Mouse (Mus musculus) embryo, embryonic 10.5 days (tissue): Measurements from ENCODE around the gene Stk11ip.

ENCODE experiments used
- DNase-seq: peaks from one replicate; pipeline ENCODE4 v3.0.0-alpha.2; 2015; ENCODE audit warnings: low spot score

The Stk11ip gene

GRCm38 (mm10) chr1:75572776-75573175 is 51.4 kb downstream of the Stk11ip start:
- no peak for DNase-seq

GRCm38 (mm10) chr1:75573715-75574114 is 52.4 kb downstream of the Stk11ip start:
- no peak for DNase-seq

- DNase-seq, result no peak
Measured at GRCm38 (mm10) chr1:75574476-75575310, 53.4 kb downstream of the Stk11ip start.

GRCm38 (mm10) chr1:75581936-75582624 is 60.8 kb downstream of the Stk11ip start:
- DNase-seq, result peak; percentile 24

GRCm38 (mm10) chr1:75582625-75582956 is 61.3 kb downstream of the Stk11ip start:
- no peak for DNase-seq

GRCm38 (mm10) chr1:75583034-75583433 is 61.7 kb downstream of the Stk11ip start:
- DNase-seq, result no peak

GRCm38 (mm10) chr1:75586791-75587190 is 65.5 kb downstream of the Stk11ip start:
- no peak for DNase-seq
